Mouse (Mus musculus): ENCODE measurements around the gene Rtn4rl1.

DNA sequence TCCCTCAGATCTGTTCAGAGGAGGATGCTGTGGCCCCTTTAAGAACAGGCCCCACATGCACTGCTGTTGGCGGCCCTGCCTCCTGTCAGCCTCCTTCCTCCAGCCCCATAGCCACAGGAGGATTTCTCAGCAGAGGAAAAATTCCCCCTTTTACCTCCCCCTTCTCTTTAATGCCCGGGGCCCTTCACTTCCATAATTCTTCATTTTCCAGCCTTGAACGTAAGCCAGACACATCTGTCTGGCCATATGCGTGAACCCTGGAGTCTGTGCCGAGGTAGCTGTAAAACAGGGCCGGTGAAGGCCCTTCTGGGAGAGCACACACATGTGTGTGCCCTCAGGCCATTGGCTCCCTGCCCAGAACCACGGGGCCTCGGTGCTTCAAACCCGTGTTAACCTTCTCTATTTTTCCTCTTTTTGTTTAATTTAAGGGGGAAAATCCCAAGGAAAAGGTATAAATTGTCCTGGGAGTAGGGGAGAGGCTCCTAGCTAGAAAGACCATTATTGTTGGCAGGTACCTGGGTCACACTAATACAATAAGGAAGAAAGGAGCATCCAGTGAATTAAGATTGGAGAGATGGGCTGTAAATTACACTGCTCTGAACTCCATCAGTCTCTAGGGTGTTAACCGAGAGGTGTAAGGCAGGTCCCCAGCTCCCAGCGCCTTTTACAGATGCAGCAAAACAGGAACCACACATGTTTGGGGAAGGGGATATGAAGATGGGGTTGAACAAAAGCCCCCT, 46.3 kb upstream of the Rtn4rl1 start:
- TF ChIP-seq CTCF (IDR thresholded peaks at IDR 0.05; ENCODE audit: borderline replicate concordance, insufficient read depth, low read depth, low read length) (no peak), POLR2A (IDR thresholded peaks at IDR 0.05; ENCODE audit: borderline replicate concordance, insufficient read depth, low read length) (no peak)

Measured in cerebellum, adult 2 months (tissue).